Mouse (Mus musculus) frontal cortex, postnatal 25 days (tissue): ENCODE measurements around the gene Gm36079.
"Not testable (repeated sequence)": the region's sequence is repeated elsewhere in the genome, so short reads cannot be mapped to it uniquely, and the experiment has no call there.

Source experiments
- DNase-seq, 2 experiments: peaks; one replicate each; pipeline ENCODE4 v3.0.0; 2022; ENCODE audit warnings: low spot score in 2 of 2

Gene Gm36079

GRCm38 (mm10) chr13:120026911-120027310 lies at the start of gene Gm36079:
TSS of gene Gm36079 (minus strand) at chr13:120027011.
- DNase-seq: not testable (repeated sequence)

- DNase-seq: not testable (repeated sequence)
These were observed 44.1 kb upstream of the Gm36079 start for GRCm38 (mm10) chr13:120070878-120071277.

GRCm38 (mm10) chr13:120070012-120070598 lies 43.3 kb upstream of the Gm36079 start:
- not testable (repeated sequence) for DNase-seq

- not testable (repeated sequence) for DNase-seq
These were observed 36.8 kb upstream of the Gm36079 start for GRCm38 (mm10) chr13:120063439-120064089.

- DNase-seq: not testable (repeated sequence)
These were observed 36.1 kb upstream of the Gm36079 start for GRCm38 (mm10) chr13:120062903-120063302.

- DNase-seq: not testable (repeated sequence)
These were observed 25.3 kb upstream of the Gm36079 start, which contains the start of gene Gm21188 for GRCm38 (mm10) chr13:120052085-120052484. TSS of gene Gm21188 (minus strand) at chr13:120052194.

DNA sequence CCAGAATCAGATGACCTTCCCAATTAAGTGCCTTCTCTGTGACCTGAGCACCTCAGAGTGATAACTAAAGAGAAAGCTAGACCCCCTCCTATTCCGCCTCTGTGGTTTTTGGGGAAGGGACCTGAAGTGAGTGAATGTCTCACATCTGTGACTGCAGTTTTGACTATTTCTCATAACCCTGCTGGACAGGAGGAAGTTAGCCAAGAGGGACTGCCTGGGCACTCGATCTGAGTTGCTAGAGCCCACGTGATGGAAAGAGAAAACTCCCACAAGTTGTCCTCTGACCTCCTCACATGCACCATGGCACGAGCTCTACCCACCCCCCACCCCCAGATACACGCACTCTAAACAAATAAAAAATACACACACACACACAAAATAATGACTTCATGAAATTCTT lies 21.8 kb upstream of the Gm36079 start:
- not testable (repeated sequence) for DNase-seq

DNA sequence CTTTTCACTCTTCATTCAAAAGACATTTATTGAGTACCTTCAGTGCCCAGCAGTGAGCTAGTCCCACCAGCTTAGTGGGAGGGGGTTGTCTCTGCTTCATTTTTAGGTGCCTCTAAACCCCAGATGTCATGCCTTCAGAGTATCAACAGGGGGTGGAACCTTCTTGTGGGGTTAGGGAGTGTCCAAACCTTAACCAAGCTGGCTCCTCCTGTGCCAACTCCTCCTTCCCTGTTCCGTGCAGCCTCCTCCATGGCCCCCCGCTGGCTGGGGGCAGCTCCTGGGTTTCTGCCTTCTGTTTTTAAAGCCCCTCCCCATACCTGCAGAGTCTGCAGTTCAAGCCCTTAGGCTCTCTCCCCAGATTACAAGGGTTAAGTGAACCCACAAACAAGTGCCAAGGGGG lies 21.4 kb upstream of the Gm36079 start:
- DNase-seq: not testable (repeated sequence)

- not testable (repeated sequence) for DNase-seq
These were observed 19.8 kb upstream of the Gm36079 start for GRCm38 (mm10) chr13:120046422-120047209.

- DNase-seq: not testable (repeated sequence)
These were observed 14.3 kb upstream of the Gm36079 start for GRCm38 (mm10) chr13:120041145-120041544.

DNA sequence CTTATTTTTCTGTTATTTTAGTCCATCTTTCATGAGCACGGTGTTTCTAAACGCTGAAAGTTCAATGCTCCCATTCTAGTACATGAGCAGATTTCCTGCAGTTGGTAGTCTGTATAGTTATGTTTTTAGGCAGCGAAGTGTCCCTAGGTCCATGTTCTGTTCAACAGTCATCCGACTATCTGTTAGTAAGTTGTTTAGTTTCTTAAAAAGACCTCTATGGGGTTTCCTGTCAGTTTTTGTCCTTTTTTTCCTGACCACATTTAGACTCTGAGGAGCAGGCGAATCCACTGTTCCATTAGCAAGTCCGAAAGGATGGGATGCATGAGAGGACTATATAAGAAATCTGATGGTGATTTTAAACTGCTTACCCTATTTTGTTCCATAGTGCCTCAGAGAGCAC lies 11.1 kb upstream of the Gm36079 start:
- not testable (repeated sequence) for DNase-seq

- DNase-seq: not testable (repeated sequence)
These were observed 9.8 kb upstream of the Gm36079 start for GRCm38 (mm10) chr13:120036577-120037115.

DNA sequence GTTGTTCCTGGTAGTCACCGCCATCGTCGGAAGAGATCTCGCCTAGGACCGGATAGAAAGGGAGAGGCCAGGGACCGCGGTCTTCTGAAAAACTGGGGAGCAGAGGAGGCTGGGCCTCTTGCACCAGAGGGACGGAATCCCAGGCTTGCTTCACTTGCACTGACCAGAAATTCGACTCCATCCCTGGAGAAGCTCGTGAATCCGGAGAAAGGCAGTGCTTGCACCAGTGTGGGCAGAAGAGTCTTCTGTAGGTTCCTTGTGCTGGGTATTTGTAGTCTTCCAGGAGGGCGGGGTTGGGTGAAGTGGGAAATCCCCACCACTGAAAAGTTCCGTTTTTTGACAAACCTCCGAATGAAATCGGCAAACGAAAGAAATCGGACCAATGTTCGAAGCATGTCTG lies 8.3 kb upstream of the Gm36079 start:
- DNase-seq: not testable (repeated sequence)

DNA sequence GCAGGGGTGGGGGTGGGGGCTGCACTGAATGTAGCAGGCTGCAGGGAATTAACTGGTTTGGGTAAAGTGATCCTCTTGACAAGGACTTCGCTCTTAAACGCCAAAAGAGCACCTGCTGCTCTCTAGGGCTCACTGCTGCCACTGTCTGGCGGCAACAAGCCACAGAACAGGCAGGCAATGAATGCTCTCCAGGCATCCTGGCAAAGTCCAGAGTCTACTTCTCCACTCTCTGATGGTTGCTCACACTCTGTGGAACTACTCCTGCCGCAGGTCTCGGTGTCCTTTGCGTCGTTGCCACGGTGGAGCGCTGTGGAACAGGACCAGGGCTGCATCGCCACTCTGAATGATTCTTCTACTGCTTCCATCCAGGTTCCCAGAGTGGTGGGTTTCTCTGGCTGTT lies 7.8 kb upstream of the Gm36079 start:
- not testable (repeated sequence) for DNase-seq

DNA sequence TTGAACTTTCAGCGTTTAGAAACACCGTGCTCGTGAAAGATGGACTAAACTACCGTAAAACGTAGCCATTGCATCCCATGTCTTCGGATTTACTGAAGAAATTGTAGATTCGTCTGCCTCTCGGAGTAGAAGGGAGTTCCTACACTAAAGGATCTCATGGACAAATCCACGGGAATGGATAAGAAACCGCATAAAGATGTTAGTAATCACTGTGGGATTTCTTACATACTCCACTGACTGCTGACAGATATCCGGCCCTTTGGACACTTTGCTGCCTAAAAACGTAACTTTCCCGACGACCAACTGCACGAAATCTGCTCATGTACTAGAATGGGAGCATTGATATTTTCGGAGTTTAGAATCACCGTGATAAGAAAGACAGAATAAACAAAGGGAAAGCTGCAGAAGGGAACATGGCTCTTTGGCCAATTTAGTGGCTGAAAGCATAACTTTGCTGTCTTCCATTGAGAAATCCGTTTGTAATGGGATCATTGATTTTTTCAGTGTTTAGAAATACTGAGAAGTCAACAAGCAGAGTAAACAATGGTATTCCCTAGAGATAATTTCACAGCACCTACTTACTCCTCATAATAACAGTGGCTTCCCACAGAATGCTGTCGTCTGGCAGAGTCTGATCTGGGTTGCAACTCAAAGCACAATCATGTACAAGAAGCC lies 6.8 kb upstream of the Gm36079 start:
- peak; percentile 28 to 52 for DNase-seq

GRCm38 (mm10) chr13:120031676-120032075 lies 4.9 kb upstream of the Gm36079 start:
- peak; percentile 58 to 70 for DNase-seq

DNA sequence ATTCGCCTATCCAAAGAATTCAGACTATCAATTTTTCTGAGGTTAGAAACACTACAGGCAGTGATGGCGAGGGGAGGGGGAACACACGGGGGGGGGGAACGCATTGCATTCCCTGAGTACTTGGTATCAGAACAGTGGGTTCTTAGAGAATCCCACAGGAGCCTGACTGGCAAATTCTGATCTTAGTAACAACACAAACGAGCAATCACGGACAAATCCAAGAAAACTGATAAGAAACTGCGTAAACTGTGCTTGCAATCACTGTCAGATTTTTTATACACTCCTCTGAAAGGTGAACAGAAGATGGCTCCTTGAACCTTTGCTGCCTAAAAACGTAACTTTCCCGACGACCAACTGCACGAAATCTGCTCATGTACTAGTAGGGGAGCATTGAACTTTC lies 557 bp upstream of the Gm36079 start:
- DNase-seq: not testable (repeated sequence)

GRCm38 (mm10) chr13:120026373-120026772 lies 438 bp downstream of the Gm36079 start:
- not testable (repeated sequence) for DNase-seq

GRCm38 (mm10) chr13:120025576-120025975 lies 1.2 kb downstream of the Gm36079 start:
- DNase-seq: peak in 1 of 2 experiments; percentile 52

- not testable (repeated sequence) for DNase-seq
These were observed 1.8 kb downstream of the Gm36079 start for GRCm38 (mm10) chr13:120025004-120025403.

DNA sequence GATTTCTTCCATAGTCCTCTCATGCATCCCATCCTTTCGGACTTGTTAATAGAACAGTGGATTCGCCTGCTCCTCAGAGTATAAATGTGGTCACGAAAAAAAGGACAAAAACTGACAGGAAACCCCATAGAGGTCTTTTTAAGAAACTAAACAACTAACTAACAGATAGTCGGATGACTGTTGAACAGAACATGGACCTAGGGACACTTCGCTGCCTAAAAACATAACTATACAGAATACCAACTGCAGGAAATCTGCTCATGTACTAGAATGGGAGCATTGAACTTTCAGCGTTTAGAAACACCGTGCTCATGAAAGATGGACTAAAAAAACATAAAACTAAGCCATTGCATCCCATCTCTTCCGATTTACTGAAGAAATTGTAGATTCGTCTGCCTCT lies 2.2 kb downstream of the Gm36079 start:
- not testable (repeated sequence) for DNase-seq
